Mouse (Mus musculus) embryonic facial prominence, embryonic 11.5 days (tissue): ENCODE results near the gene Kcng4. TPM values are rescaled to one million over a fixed set of nuclear protein-coding genes. Genes with fewer than 3 reads are reported as not detected.

ENCODE experiments used
- ATAC-seq: fragments of 200-750 bp; cut with Nextera tagmentation; replicated peaks from 2 replicates; pipeline ENCODE4 v1.8.0; 2017; ENCODE audit warnings: low read depth; ENCODE audit not compliant: insufficient number of reproducible peaks, low FRiP score, low TSS enrichment
- DNase-seq: peaks from one replicate; pipeline ENCODE4 v3.0.0-alpha.2; 2015; ENCODE audit warnings: low spot score
- H3K27ac ChIP-seq: fragments of 300-500 bp; sonication (generic); replicated peaks from 2 replicates; pipeline ENCODE4 v1.5.1; 2014; ENCODE audit warnings: mild to moderate bottlenecking, low read depth, low read length, control low read depth
- H3K27me3 ChIP-seq: fragments of 300-500 bp; sonication (generic); 2 replicates; pipeline ENCODE4 v1.6.1; 2014; ENCODE audit warnings: mild to moderate bottlenecking, low read length, moderate library complexity, mixed read lengths; ENCODE audit not compliant: control insufficient read depth, insufficient read depth
- H3K36me3 ChIP-seq: fragments of 300-500 bp; sonication (generic); replicated peaks from 2 replicates; pipeline ENCODE4 v1.6.1; 2014; ENCODE audit warnings: low read depth, mild to moderate bottlenecking, low read length, moderate library complexity, mixed read lengths; ENCODE audit not compliant: control insufficient read depth, insufficient read depth
- H3K4me1 ChIP-seq: fragments of 300-500 bp; sonication (generic); 2 replicates; pipeline ENCODE4 v1.6.1; 2014; ENCODE audit warnings: low read length, mixed read lengths; ENCODE audit not compliant: control insufficient read depth, insufficient read depth
- H3K4me2 ChIP-seq: fragments of 300-500 bp; sonication (generic); 2 replicates; pipeline ENCODE4 v1.6.1; 2014; ENCODE audit warnings: low read depth, mild to moderate bottlenecking, control low read depth, low read length, moderate library complexity
- H3K4me3 ChIP-seq: fragments of 300-500 bp; sonication (generic); 2 replicates; pipeline ENCODE4 v1.5.1; 2014; ENCODE audit warnings: low read depth, low read length, control low read depth
- H3K9ac ChIP-seq: fragments of 300-500 bp; sonication (generic); replicated peaks from 2 replicates; pipeline ENCODE4 v1.6.1; 2014; ENCODE audit warnings: mild to moderate bottlenecking, control low read depth, low read length
- H3K9me3 ChIP-seq: fragments of 300-500 bp; sonication (generic); replicated peaks from 2 replicates; pipeline ENCODE4 v1.6.1; 2016; ENCODE audit warnings: mild to moderate bottlenecking, low read length, inconsistent platforms, mixed read lengths; ENCODE audit not compliant: control insufficient read depth
- WGBS: fragments of 180-500 bp; shearing (Covaris S2); extraction: QIAGEN DNeasy Blood & Tissue Kit; methylation state at CpG from one replicate; pipeline ENCODE4 v1.1.7; 2014; 5-methylcytosine and 5-hydroxymethylcytosine counted together
- polyA plus RNA-seq: library from polyadenylated mRNA; unstranded; fragments of >200 nt; fragmentation: Nextera tagmentation; extraction: Ambion mirVana; gene quantifications from 2 replicates; pipeline ENCODE4 v1.2.1, GENCODE M21; 2014

Gene Kcng4
- polyA plus RNA-seq, 1 experiment from 2014 or later = not detected

- no peaks in the 10 kb centered on the region for H3K27me3 ChIP-seq
- H3K4me2 ChIP-seq = no peak overlapping the region
- H3K9ac ChIP-seq = no peak overlapping the region
- H3K36me3 ChIP-seq = no peaks in the 10 kb centered on the region
- no peaks in the 10 kb centered on the region for H3K4me1 ChIP-seq
- H3K27ac ChIP-seq = no peak overlapping the region
- DNase-seq = no peak
- H3K9me3 ChIP-seq = no peaks in the 10 kb centered on the region
- H3K4me3 ChIP-seq = no peak overlapping the region
- WGBS = 66% methylated on average over 5 of the region's 5 CpGs
- no peak for ATAC-seq
Observed at GRCm38 (mm10) chr8:119618887-119619286, 16.6 kb downstream of the Kcng4 start.

GRCm38 (mm10) chr8:119617586-119617985, 17.9 kb downstream of the Kcng4 start:
- no peak overlapping the region for H3K4me3 ChIP-seq
- no peak overlapping the region for H3K9ac ChIP-seq
- ATAC-seq (no peak), DNase-seq (no peak)
- no peak overlapping the region for H3K27ac ChIP-seq
- 83% methylated on average over 5 of the region's 5 CpGs for WGBS
- no peaks in the 10 kb centered on the region for H3K36me3 ChIP-seq
- no peaks in the 10 kb centered on the region for H3K27me3 ChIP-seq
- H3K9me3 ChIP-seq = no peaks in the 10 kb centered on the region
- no peaks in the 10 kb centered on the region for H3K4me1 ChIP-seq
- H3K4me2 ChIP-seq = no peak overlapping the region

- H3K9me3 ChIP-seq = no peaks in the 10 kb centered on the region
- WGBS = 88% methylated on average over 4 of the region's 4 CpGs
- no peaks in the 10 kb centered on the region for H3K27me3 ChIP-seq
- no peaks in the 10 kb centered on the region for H3K36me3 ChIP-seq
- H3K27ac ChIP-seq = no peak overlapping the region
- DNase-seq (no peak), ATAC-seq (no peak)
- no peak overlapping the region for H3K4me2 ChIP-seq
- H3K4me3 ChIP-seq = no peak overlapping the region
- H3K4me1 ChIP-seq = no peaks in the 10 kb centered on the region
- no peak overlapping the region for H3K9ac ChIP-seq
Observed at GRCm38 (mm10) chr8:119616811-119617210, 18.7 kb downstream of the Kcng4 start.

- Histone ChIP-seq H3K9me3 (no peaks in the 10 kb centered on the region), H3K36me3 (no peaks in the 10 kb centered on the region)
Observed at GRCm38 (mm10) chr8:119616358-119616757, 19.1 kb downstream of the Kcng4 start.

GRCm38 (mm10) chr8:119615096-119615495, 20.4 kb downstream of the Kcng4 start:
- no peak overlapping the region for H3K4me2 ChIP-seq
- H3K27ac ChIP-seq = no peak overlapping the region
- no peaks in the 10 kb centered on the region for H3K36me3 ChIP-seq
- no peaks in the 10 kb centered on the region for H3K27me3 ChIP-seq
- H3K4me3 ChIP-seq = no peak overlapping the region
- ATAC-seq (no peak), DNase-seq (no peak)
- H3K9ac ChIP-seq = no peak overlapping the region
- WGBS = 74% methylated on average over 14 of the region's 14 CpGs
- H3K9me3 ChIP-seq = no peaks in the 10 kb centered on the region
- H3K4me1 ChIP-seq = no peaks in the 10 kb centered on the region

More at GRCm38 (mm10) chr8:119616358-119616757, 19.1 kb downstream of the Kcng4 start:
- no peak for ATAC-seq
- Histone ChIP-seq H3K27me3 (no peaks in the 10 kb centered on the region), H3K9ac (no peak overlapping the region), H3K4me3 (no peak overlapping the region), H3K4me2 (no peak overlapping the region), H3K27ac (no peak overlapping the region), H3K4me1 (no peaks in the 10 kb centered on the region)
- no peak for DNase-seq
- 64% methylated on average over 7 of the region's 7 CpGs for WGBS

- H3K4me2 ChIP-seq = no peak within 1 kb of the TSS
- H3K36me3 ChIP-seq = no peaks in the 10 kb centered on the region
- DNase-seq (no peak), ATAC-seq (no peak)
- H3K4me3 ChIP-seq = no peak within 1 kb of the TSS
- H3K27ac ChIP-seq = no peak within 1 kb of the TSS
- 83% methylated on average over 26 of the region's 26 CpGs for WGBS
- H3K9me3 ChIP-seq = no peaks in the 10 kb centered on the region
- H3K9ac ChIP-seq = no peak within 1 kb of the TSS
- H3K4me1 ChIP-seq = no peaks in the 10 kb centered on the region
- H3K27me3 ChIP-seq = no peaks in the 10 kb centered on the region
Observed at GRCm38 (mm10) chr8:119612471-119612870, 23.0 kb downstream of the Kcng4 start, which contains the start of gene Adad2. Gene Adad2 (plus strand): TSS chr8:119612747.

- no peaks in the 10 kb centered on the region for H3K27me3 ChIP-seq
- no peak overlapping the region for H3K9ac ChIP-seq
- no peak for ATAC-seq
- H3K4me2 ChIP-seq = no peak overlapping the region
- H3K36me3 ChIP-seq = no peaks in the 10 kb centered on the region
- DNase-seq = no peak
- H3K4me3 ChIP-seq = no peak overlapping the region
- peaks cover 7% of the 10 kb centered on the region for H3K4me1 ChIP-seq
- 84% methylated on average over 2 of the region's 2 CpGs for WGBS
- H3K27ac ChIP-seq = no peak overlapping the region
- no peaks in the 10 kb centered on the region for H3K9me3 ChIP-seq
Observed at GRCm38 (mm10) chr8:119606224-119606623, 29.3 kb downstream of the Kcng4 start.

- peaks cover 7% of the 10 kb centered on the region for H3K4me1 ChIP-seq
- 1% methylated on average over 23 of the region's 23 CpGs for WGBS
- peak within 1 kb of the TSS; percentile 73 for H3K4me2 ChIP-seq
- H3K27me3 ChIP-seq = no peaks in the 10 kb centered on the region
- no peak within 1 kb of the TSS for H3K27ac ChIP-seq
- ATAC-seq (peak; percentile 42; the same call in 1 of the 2 replicates), DNase-seq (peak; percentile 96)
- no peaks in the 10 kb centered on the region for H3K9me3 ChIP-seq
- H3K36me3 ChIP-seq = 0 out of 2 replicates have a peak, but pooled peaks cover 3% of the 10 kb centered on the region
- peak within 1 kb of the TSS; percentile 78 for H3K4me3 ChIP-seq
- H3K9ac ChIP-seq = peak within 1 kb of the TSS; percentile 83
Observed at GRCm38 (mm10) chr8:119604996-119605395, 30.5 kb downstream of the Kcng4 start, which contains the start of gene Taf1c. Gene Taf1c (minus strand): TSS chr8:119605222.
